Mouse (Mus musculus) midbrain, embryonic 14.5 days (tissue): ENCODE data around the gene Ntsr2. TPM values are rescaled to one million over a fixed set of nuclear protein-coding genes. Genes with fewer than 3 reads are reported as not detected.
"Not testable (repeated sequence)": the region's sequence is repeated elsewhere in the genome, so short reads cannot be mapped to it uniquely, and the experiment has no call there.

Source experiments
- ATAC-seq: fragments of 200-750 bp; cut with Nextera tagmentation; 2 replicates; pipeline ENCODE4 v1.8.0; 2017; ENCODE audit warnings: moderate number of reproducible peaks, moderate library complexity; ENCODE audit not compliant: low FRiP score, low TSS enrichment
- DNase-seq: peaks from one replicate; pipeline ENCODE4 v3.0.0-alpha.2; 2015
- H3K27ac ChIP-seq: fragments of 300-500 bp; sonication (generic); replicated peaks from 2 replicates; pipeline ENCODE4 v1.5.1; 2014; ENCODE audit warnings: mild to moderate bottlenecking, low read depth, low read length, moderate library complexity
- H3K27me3 ChIP-seq: fragments of 300-500 bp; sonication (generic); 2 replicates; pipeline ENCODE4 v1.6.1; 2014; ENCODE audit warnings: low read length, control low read depth, mixed read lengths; ENCODE audit not compliant: control insufficient read depth, insufficient read depth
- H3K36me3 ChIP-seq: fragments of 300-500 bp; sonication (generic); 2 replicates; pipeline ENCODE4 v1.6.1; 2014; ENCODE audit warnings: low read length, control low read depth; ENCODE audit not compliant: control insufficient read depth, insufficient read depth
- H3K4me1 ChIP-seq: fragments of 300-500 bp; sonication (generic); 2 replicates; pipeline ENCODE4 v1.6.1; 2014; ENCODE audit warnings: mild to moderate bottlenecking, antibody characterized with exemption, low read length, control low read depth; ENCODE audit not compliant: control insufficient read depth, insufficient read depth
- H3K4me2 ChIP-seq: fragments of 300-500 bp; sonication (generic); 2 replicates; pipeline ENCODE4 v1.6.1; 2014; ENCODE audit warnings: mild to moderate bottlenecking, low read length, moderate library complexity
- H3K4me3 ChIP-seq: fragments of 300-500 bp; sonication (generic); replicated peaks from 2 replicates; pipeline ENCODE4 v1.5.1; 2014; ENCODE audit warnings: low read depth, low read length
- H3K9ac ChIP-seq: fragments of 300-500 bp; sonication (generic); replicated peaks from 2 replicates; pipeline ENCODE4 v1.6.1; 2014; ENCODE audit warnings: mild to moderate bottlenecking, low read length, moderate library complexity
- H3K9me3 ChIP-seq: fragments of 300-500 bp; sonication (generic); 2 replicates; pipeline ENCODE4 v1.6.1; 2016; ENCODE audit warnings: low read length, control low read depth, mixed read lengths; ENCODE audit not compliant: control insufficient read depth
- WGBS: fragments of 180-500 bp; shearing (Covaris S2); extraction: QIAGEN DNeasy Blood & Tissue Kit; methylation state at CpG from one replicate; pipeline ENCODE4 v1.1.7; 2014; 5-methylcytosine and 5-hydroxymethylcytosine counted together
- polyA plus RNA-seq: library from polyadenylated mRNA; unstranded; fragments of >200 nt; fragmentation: Nextera tagmentation; extraction: Ambion mirVana; gene quantifications from 2 replicates; pipeline ENCODE4 v1.2.1, GENCODE M21; 2014

The Ntsr2 gene
- polyA plus RNA-seq, 1 experiment from 2014 or later, result 1.00 TPM

GRCm38 (mm10) chr12:16661459-16661858 is 8.3 kb downstream of the Ntsr2 start:
- 88% methylated on average over 10 of the region's 10 CpGs for WGBS
- Histone ChIP-seq H3K4me1 (no peaks in the 10 kb centered on the region), H3K4me3 (no peak overlapping the region), H3K27me3 (no peaks in the 10 kb centered on the region), H3K9ac (no peak overlapping the region), H3K36me3 (no peaks in the 10 kb centered on the region), H3K27ac (no peak overlapping the region), H3K9me3 (no peaks in the 10 kb centered on the region), H3K4me2 (no peak overlapping the region)
- ATAC-seq, result no peak
- no peak for DNase-seq

- ATAC-seq (no peak), DNase-seq (no peak)
- H3K9me3 ChIP-seq, result no peaks in the 10 kb centered on the region
- no peaks in the 10 kb centered on the region for H3K4me1 ChIP-seq
- no peak overlapping the region for H3K27ac ChIP-seq
- H3K36me3 ChIP-seq, result no peaks in the 10 kb centered on the region
- 84% methylated on average over 2 of the region's 2 CpGs for WGBS
- no peak overlapping the region for H3K9ac ChIP-seq
- H3K27me3 ChIP-seq, result no peaks in the 10 kb centered on the region
- no peak overlapping the region for H3K4me2 ChIP-seq
- no peak overlapping the region for H3K4me3 ChIP-seq
Observed at GRCm38 (mm10) chr12:16661936-16662335, 8.8 kb downstream of the Ntsr2 start.

GRCm38 (mm10) chr12:16662955-16663585 is 9.9 kb downstream of the Ntsr2 start:
- Histone ChIP-seq H3K4me3 (no peak overlapping the region), H3K9ac (no peak overlapping the region), H3K36me3 (no peaks in the 10 kb centered on the region), H3K4me2 (no peak overlapping the region), H3K27ac (no peak overlapping the region), H3K27me3 (no peaks in the 10 kb centered on the region), H3K4me1 (no peaks in the 10 kb centered on the region), H3K9me3 (no peaks in the 10 kb centered on the region)
- WGBS, result 62% methylated on average over 6 of the region's 6 CpGs
- ATAC-seq, result no peak
- peak; percentile 41 for DNase-seq

- H3K9ac ChIP-seq, result no peak overlapping the region
- 3% methylated on average over 2 of the region's 2 CpGs for WGBS
- peak; percentile 21 for DNase-seq
Observed at GRCm38 (mm10) chr12:16665022-16665421, 11.8 kb downstream of the Ntsr2 start.

DNA sequence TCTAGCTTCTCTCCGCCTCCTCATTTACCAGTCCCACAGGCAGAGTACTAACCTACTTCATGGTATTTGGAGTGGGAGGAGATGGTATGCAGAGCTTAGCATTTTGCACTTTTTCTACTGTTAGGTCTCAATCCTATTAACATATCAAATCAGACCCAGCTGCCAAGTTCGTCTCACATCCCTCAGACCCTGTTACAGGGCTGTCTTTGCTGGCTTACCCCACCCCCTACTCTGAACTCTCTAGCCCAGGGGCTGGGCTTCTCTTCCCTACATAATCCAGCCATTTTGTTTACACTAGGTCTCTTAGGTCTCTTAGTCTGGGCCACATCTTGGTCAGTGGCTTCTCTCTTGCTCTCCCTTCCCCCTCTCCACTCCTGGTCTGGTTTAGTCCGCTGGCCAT is 16.0 kb downstream of the Ntsr2 start:
- DNase-seq (peak; percentile 6), ATAC-seq (no peak)
- Histone ChIP-seq H3K4me2 (no peak overlapping the region), H3K4me3 (no peak overlapping the region), H3K27ac (no peak overlapping the region), H3K27me3 (no peaks in the 10 kb centered on the region), H3K36me3 (0 out of 2 replicates have a peak, but pooled peaks cover 4% of the 10 kb centered on the region), H3K9me3 (no peaks in the 10 kb centered on the region), H3K4me1 (no peaks in the 10 kb centered on the region), H3K9ac (no peak overlapping the region)
- 58% methylated on average over 3 of the region's 3 CpGs for WGBS

More at GRCm38 (mm10) chr12:16665022-16665421, 11.8 kb downstream of the Ntsr2 start:
- H3K4me2 ChIP-seq, result no peak overlapping the region
- no peaks in the 10 kb centered on the region for H3K36me3 ChIP-seq
- H3K27me3 ChIP-seq, result no peaks in the 10 kb centered on the region
- H3K4me3 ChIP-seq, result no peak overlapping the region
- H3K4me1 ChIP-seq, result no peaks in the 10 kb centered on the region
- H3K27ac ChIP-seq, result no peak overlapping the region
- ATAC-seq, result no peak
- H3K9me3 ChIP-seq, result no peaks in the 10 kb centered on the region

DNA sequence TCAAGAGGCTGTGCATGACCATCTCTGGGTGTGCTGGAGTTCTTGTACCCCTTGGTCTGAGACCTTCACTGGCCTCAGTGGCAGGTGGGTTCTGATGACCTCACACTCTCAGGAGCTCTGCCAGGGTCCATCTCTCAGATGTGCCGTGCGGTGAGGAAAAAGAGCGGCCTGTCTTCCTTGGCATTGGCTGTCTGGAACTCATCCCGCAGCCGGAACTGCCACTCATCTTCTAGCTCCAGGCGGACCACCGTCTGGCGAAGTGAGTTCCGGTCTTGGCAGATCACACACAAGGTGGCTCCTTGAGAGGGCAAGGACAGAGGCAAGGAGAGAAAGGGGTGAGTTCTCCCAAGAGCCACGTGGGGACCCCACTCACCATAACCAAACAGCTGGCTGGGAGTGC is 19.1 kb downstream of the Ntsr2 start:
- H3K36me3 ChIP-seq, result peaks cover 4% of the 10 kb centered on the region; the same call in 1 of the 2 replicates
- DNase-seq (no peak), ATAC-seq (no peak)
- WGBS, result 96% methylated on average over 10 of the region's 10 CpGs
- H3K4me2 ChIP-seq, result no peak overlapping the region
- no peak overlapping the region for H3K27ac ChIP-seq
- H3K4me1 ChIP-seq, result no peaks in the 10 kb centered on the region
- no peaks in the 10 kb centered on the region for H3K27me3 ChIP-seq
- H3K9me3 ChIP-seq, result no peaks in the 10 kb centered on the region
- H3K9ac ChIP-seq, result no peak overlapping the region
- no peak overlapping the region for H3K4me3 ChIP-seq

DNA sequence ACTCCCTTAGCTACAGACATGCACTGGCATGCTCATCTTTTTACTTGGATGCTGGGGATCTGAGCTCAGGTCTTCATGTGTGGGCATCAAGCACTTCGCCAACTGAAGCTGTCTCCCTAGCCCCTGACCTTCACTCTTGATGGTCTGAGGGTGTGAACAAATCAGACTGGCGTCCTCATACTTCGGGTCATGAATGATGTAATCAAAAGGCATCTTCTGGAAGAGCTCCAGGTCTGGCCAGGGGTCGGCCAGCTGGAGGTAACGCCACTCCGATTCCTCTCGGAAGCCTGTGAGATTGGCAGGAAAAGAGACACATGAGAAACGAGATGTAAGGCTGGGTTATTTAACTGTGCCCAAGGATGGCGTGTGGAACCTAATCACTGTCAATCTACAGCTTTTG is 37.4 kb downstream of the Ntsr2 start:
- no peak overlapping the region for H3K4me3 ChIP-seq
- H3K27ac ChIP-seq, result no peak overlapping the region
- WGBS, result 95% methylated on average over 9 of the region's 9 CpGs
- peaks cover 10% of the 10 kb centered on the region; the same call in 1 of the 2 replicates for H3K36me3 ChIP-seq
- H3K9me3 ChIP-seq, result no peaks in the 10 kb centered on the region
- no peak for ATAC-seq
- no peaks in the 10 kb centered on the region for H3K27me3 ChIP-seq
- no peak overlapping the region for H3K9ac ChIP-seq
- H3K4me2 ChIP-seq, result no peak overlapping the region
- H3K4me1 ChIP-seq, result no peaks in the 10 kb centered on the region
- no peak for DNase-seq

- Histone ChIP-seq H3K4me1 (no peaks in the 10 kb centered on the region), H3K9me3 (no peaks in the 10 kb centered on the region), H3K9ac (no peak overlapping the region), H3K4me3 (no peak overlapping the region), H3K36me3 (0 out of 2 replicates have a peak, but pooled peaks cover 3% of the 10 kb centered on the region), H3K27me3 (no peaks in the 10 kb centered on the region), H3K4me2 (no peak overlapping the region), H3K27ac (no peak overlapping the region)
- ATAC-seq, result no peak
- DNase-seq, result no peak
- 74% methylated on average over 5 of the region's 5 CpGs for WGBS
Observed at GRCm38 (mm10) chr12:16694783-16695182, 41.6 kb downstream of the Ntsr2 start.

DNA sequence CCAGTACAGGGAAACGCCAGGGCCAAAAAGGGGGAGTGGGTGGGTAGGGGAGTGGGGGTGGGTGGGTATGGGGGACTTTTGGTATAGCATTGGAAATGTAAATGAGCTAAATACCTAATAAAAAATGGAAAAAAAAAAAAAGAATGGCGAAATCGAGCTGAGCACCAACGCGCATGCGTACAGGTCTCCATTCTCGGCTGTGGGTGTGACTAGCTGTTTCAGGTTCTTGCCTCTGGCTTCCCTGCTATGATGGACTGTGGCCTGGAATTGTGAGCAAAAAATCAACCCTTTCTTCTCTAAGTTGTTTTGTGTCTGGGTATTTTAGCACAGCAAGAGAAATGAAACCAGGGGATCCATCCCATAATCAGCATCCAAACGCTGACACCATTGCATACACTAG is 42.1 kb downstream of the Ntsr2 start:
- not testable (repeated sequence) for H3K4me2 ChIP-seq, H3K27ac ChIP-seq, H3K4me1 ChIP-seq, H3K27me3 ChIP-seq, H3K4me3 ChIP-seq, H3K9me3 ChIP-seq, H3K9ac ChIP-seq, H3K36me3 ChIP-seq, ATAC-seq, DNase-seq
- WGBS, result 98% methylated on average over 7 of the region's 8 CpGs
